Mouse (Mus musculus) embryo, embryonic 11.5 days (tissue): Measurements from ENCODE around the gene Tas2r143.

ENCODE experiments used
- DNase-seq: peaks from one replicate; pipeline ENCODE4 v3.0.0-alpha.2; 2012; ENCODE audit warnings: low read depth, low spot score

Gene Tas2r143

GRCm38 (mm10) chr6:42397041-42397657 is 2.9 kb upstream of the Tas2r143 start:
- DNase-seq, result no peak

- no peak for DNase-seq
These were observed 1.8 kb upstream of the Tas2r143 start for GRCm38 (mm10) chr6:42398285-42398684.

- no peak for DNase-seq
These were observed 1.0 kb upstream of the Tas2r143 start for GRCm38 (mm10) chr6:42398998-42399397.

GRCm38 (mm10) chr6:42405134-42405533 is 5.1 kb downstream of the Tas2r143 start, which contains the start of gene Tas2r135:
Gene Tas2r135 (plus strand): TSS chr6:42405434.
- DNase-seq, result no peak

GRCm38 (mm10) chr6:42419443-42419842 is 19.4 kb downstream of the Tas2r143 start:
- no peak for DNase-seq

GRCm38 (mm10) chr6:42421439-42421838 is 21.4 kb downstream of the Tas2r143 start:
- DNase-seq, result no peak

GRCm38 (mm10) chr6:42424472-42424871 is 24.4 kb downstream of the Tas2r143 start:
- no peak for DNase-seq

GRCm38 (mm10) chr6:42426337-42426736 is 26.3 kb downstream of the Tas2r143 start:
- no peak for DNase-seq

GRCm38 (mm10) chr6:42433554-42433953 is 33.5 kb downstream of the Tas2r143 start:
- no peak for DNase-seq

GRCm38 (mm10) chr6:42434446-42434845 is 34.4 kb downstream of the Tas2r143 start, which contains the start of gene Tas2r126:
Gene Tas2r126 (plus strand): TSS chr6:42434535.
- DNase-seq, result no peak

GRCm38 (mm10) chr6:42435490-42435889 is 35.5 kb downstream of the Tas2r143 start:
- no peak for DNase-seq

- no peak for DNase-seq
These were observed 41.4 kb downstream of the Tas2r143 start for GRCm38 (mm10) chr6:42441395-42441794.

- no peak for DNase-seq
These were observed 44.5 kb downstream of the Tas2r143 start for GRCm38 (mm10) chr6:42444491-42444890.

GRCm38 (mm10) chr6:42447381-42447780 is 47.3 kb downstream of the Tas2r143 start:
- no peak for DNase-seq
